Mouse (Mus musculus) E14TG2a.4 (cell line): Measurements from ENCODE around the gene 1500011B03Rik.
"Not testable (repeated sequence)": the region's sequence is repeated elsewhere in the genome, so short reads cannot be mapped to it uniquely, and the experiment has no call there.

Experiments used
- CTCF ChIP-seq: conservative IDR thresholded peaks from 2 replicates; pipeline ENCODE4 v1.5.1; 2014; ENCODE audit warnings: low read length
- NANOG ChIP-seq: IDR thresholded peaks from 2 replicates; pipeline ENCODE4 v1.6.1; 2014; ENCODE audit warnings: borderline replicate concordance, low read length, mixed read lengths
- POU5F1 ChIP-seq: IDR thresholded peaks from 2 replicates; pipeline ENCODE4 v1.6.1; 2014; ENCODE audit warnings: low read length, borderline replicate concordance

DNA sequence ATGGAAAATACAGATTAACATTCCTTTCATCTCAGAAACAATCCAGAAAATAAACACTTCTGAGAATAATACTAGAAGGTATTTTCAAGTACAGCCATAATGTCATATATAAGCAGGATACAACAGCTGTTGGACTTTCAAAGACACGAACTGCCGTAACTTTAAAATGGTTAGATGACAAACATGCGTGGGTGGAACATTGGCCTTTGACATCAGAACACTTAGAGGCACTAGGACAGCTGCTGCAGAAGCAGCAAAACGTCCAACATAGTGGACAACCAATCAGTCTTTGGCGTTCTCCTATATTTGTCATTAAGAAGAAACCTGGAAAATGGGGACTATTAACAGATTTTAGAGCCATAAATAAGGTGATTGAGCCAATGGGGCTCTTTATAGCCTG is 17.2 kb upstream of the 1500011B03Rik start:
- TF ChIP-seq CTCF, NANOG, POU5F1: not testable (repeated sequence)
